Mouse (Mus musculus) Muller cell, postnatal 12 days (primary cell): ENCODE data around the gene Jsrp1.
A peak's percentile ranks its signal among the peaks of the same experiment; 100 is the strongest.

Experiments used
- DNase-seq: peaks from one replicate; pipeline ENCODE4 v3.0.0-alpha.2; 2015; ENCODE audit errors: inconsistent ontology term

The Jsrp1 gene

GRCm38 (mm10) chr10:80792175-80793032 is 20.9 kb downstream of the Jsrp1 start:
- DNase-seq: no peak

DNA sequence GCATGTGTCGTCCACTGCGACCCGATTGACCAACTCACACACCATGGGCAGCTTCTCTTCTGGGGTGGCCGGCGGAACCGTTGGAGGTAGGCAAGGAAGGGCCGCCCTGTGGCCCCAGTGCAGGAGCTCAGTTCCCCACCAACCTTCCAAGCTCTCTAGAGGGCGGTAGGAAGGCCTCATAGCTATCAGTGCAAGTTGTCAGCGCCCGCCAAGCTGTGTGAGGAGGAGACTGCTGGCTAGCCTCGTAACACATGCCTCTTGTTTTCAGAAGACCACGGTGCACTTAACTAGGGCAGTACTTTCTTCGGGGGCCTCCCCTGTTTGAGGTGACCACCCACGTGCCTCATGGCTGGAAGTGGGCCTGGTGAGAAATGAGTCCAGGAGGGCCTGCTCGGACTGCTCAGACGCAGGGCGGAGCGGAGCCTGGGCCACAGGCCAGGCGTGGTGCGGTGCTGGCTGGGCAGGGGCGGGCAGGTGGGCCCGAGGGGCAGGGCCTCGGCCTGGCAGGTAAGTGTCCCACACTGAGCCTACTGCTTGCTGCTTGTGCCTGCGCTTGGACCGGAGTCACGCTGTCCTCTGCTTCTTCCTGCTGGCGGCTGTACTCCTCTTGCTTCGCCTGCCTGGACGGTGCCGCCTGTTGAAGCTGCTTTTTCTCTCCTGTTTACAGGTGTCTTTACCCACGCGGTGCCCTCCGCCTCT is 21.7 kb downstream of the Jsrp1 start:
- DNase-seq: no peak

GRCm38 (mm10) chr10:80790761-80791404 is 22.4 kb downstream of the Jsrp1 start:
- DNase-seq: no peak

GRCm38 (mm10) chr10:80787517-80787916 is 25.8 kb downstream of the Jsrp1 start:
- no peak for DNase-seq

- no peak for DNase-seq
These were observed 27.3 kb downstream of the Jsrp1 start for GRCm38 (mm10) chr10:80785963-80786362.

GRCm38 (mm10) chr10:80784871-80785270 is 28.4 kb downstream of the Jsrp1 start:
- DNase-seq: no peak

DNA sequence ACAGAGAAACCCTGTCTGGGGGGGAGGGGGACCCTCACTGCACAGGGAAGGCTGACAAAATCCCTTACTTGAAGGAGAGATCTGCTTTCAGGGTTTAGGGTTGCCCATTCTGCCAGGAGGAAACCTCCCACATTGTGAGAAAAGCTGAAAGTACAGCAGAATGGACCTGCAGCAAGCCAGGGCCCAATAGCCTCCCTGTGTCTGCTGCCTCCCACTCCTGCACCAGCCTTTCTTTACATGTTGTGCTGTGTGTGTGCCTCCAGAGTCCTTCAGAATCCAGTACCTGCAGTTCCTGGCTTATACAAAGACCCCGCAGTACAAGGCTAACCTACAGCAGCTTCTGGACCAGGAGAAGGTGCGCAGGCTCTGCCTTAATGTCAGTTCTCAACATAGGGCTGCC is 29.0 kb downstream of the Jsrp1 start:
- no peak for DNase-seq

GRCm38 (mm10) chr10:80779565-80779964 is 33.7 kb downstream of the Jsrp1 start:
- DNase-seq: no peak

DNA sequence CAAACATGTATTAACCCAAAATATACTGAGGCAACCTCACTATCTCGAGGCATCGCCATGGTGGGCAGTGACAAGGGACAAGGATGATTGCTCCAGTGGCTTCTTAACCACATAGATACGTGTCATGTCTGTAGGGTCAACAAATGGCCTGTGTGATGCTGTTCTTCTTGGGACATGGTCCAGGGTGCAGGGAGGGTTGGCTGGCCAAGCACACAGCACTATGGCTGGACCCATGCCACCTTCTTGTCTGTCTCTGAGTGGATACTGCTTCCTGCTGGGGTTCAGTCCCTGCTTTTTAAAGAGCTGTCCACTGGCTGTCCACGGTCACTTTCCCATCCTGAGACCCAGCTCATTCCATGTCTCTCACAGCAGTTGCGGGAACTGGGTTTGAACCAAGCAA is 36.2 kb downstream of the Jsrp1 start:
- DNase-seq: peak; percentile 50

DNA sequence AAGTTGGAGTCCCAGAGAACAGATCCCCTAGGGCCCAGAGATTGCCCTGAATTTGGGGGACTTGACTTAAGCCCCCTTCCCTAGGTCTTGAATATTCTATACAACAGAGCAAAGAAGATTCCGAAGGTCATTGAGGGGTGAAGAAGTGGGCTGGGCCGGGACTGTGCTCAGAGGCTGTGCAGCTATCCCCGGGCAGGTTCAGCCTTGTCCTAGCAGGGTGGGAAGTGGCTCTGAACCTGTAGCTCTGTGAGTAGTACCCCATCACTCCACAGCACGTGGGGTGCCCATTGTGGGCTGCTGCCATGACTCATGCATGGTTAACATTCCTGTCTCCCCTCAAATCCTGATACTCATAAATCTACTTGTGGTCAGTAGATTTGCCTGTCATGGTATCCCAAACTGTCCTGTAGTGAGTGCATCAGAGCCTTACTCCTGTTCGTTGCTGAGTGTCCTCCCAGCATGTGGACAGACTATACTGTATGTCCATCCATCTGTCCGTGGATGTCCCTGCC is 36.9 kb downstream of the Jsrp1 start:
- peak; percentile 54 for DNase-seq

DNA sequence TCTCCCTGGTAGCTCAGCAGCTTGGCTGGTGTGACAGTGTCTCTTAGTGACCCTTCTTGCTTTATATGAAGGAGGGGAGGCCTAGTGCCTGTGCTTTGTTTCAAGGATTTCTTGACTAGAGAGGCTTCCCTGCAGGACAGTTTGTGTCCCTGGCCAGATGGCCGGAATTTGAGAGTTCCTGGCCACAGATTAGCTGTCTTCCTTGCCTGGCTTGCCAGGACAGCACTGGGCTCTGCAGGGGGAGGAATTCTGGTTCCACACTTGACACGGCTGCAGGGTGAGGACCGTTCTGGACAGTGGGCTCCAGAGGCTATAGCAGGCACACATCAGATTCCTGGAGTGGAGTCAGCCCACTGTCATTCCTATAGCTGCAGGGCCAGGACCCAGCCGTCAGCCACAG is 37.6 kb downstream of the Jsrp1 start:
- DNase-seq: no peak

DNA sequence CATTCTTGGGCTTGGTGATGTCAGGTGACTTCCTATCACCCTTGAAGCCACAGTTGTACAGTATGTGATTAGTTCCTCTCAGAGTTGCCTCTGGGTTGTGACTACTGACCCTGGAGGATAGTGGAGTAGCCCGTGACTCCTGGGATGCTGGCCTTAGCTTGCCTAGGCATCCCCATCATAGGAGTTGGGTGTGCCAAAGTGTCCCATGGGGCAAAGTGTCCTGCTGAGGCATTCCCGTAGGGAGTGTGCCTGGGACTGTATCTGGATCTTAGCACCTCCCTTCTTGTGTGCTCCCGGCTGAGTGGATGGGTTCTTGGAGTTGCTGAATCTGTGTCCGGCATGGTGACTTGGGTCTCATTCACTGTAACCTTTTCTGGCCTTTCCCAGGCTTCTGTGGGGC is 38.3 kb downstream of the Jsrp1 start:
- no peak for DNase-seq

DNA sequence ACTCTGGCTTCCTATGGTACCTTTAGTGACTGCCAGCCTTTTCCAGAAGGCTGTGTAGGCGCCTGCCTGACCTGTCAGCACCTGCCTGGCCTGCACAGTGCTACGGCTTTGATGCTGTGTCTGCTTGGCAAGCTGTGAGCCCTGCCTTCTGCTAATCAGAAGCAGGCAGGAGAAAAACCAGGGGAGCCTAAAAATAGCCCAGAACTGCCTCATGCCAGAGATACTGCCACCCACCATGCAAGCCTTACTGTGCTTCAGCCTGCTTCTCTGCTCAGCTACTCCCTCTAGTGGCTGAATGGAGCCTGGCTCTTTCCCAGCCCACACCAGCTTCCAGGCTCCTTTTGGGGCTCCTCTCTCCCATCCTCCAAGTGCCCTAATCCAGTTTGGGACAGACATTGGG is 38.7 kb downstream of the Jsrp1 start:
- peak; percentile 80 for DNase-seq

DNA sequence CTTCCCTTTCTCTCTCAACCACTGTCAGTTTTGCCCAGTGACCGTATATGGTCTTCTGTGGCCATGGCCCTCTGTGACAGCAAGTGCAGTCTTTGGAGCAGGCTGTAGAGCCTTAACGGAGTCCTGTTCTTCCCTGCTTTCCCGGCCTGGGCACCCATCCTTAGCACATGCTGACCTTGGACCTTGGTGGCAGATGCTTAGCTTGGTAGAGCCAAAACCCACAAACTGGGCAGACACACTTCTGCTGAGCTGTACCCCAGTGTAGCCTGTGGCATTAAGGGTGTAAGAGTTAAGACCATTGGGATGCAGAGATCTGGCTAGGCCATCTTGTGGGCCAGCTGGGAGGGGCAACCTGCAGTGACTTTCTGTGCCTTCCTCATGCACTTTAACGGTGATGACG is 39.5 kb downstream of the Jsrp1 start:
- DNase-seq: no peak

DNA sequence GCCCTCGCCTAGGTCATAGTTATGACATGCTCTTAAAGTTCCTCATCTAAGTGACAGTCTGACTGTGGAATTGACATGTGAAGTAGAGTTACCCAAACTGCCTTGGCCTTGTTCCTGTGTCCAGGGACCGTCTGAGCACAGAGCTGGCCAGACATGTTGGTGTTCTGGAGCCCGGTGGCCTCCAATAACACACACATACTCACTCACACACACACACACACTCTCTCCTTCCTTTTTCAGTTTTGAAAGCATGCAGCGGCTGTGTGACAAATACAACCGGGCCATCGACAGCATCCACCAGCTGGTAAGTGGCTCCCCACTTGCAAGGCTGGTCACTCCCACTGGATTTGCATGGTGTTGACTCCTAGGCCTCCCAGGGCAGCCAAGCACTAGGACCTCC is 44.9 kb downstream of the Jsrp1 start:
- DNase-seq: no peak

GRCm38 (mm10) chr10:80766161-80766815 is 47.0 kb downstream of the Jsrp1 start:
- DNase-seq: no peak

DNA sequence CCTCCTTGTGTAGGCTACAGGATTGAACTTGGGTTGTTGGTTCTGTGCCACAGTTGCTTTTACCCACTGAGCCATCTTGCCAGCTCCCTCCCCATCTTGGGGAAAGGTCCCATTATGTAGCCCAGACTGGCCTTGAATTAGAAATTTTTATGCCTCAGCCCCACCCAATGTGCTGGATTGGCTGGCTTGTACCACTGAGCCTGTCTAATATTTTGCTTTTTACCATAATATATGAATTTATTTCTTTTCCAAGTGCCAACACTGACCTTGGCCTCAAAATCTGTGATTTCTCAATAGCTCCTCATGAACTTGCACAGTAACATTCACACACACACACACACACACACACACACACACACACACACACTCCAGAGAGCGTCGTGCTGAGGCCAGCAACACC is 47.6 kb downstream of the Jsrp1 start:
- DNase-seq: no peak

DNA sequence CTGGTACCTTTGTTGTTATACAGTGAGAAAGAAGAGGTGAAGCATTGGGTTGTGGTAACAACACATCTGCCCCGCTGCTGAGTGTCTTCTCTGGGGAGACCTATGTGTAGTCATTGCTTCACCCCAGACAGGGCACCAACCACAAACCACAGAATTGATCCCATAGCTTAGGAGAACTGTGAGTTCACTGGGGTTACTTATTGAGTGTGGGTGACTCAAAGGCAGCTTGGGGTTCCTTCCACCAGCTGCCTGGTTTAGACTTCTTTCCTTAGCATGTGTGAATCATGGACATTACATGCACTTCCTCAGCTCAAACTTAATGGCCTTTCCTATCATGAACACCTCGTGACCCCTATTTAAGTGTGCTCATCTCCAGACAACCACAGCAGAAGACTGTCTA is 49.8 kb downstream of the Jsrp1 start:
- DNase-seq: no peak

- no peak for DNase-seq
These were observed 51.5 kb downstream of the Jsrp1 start for GRCm38 (mm10) chr10:80761821-80762220.

DNA sequence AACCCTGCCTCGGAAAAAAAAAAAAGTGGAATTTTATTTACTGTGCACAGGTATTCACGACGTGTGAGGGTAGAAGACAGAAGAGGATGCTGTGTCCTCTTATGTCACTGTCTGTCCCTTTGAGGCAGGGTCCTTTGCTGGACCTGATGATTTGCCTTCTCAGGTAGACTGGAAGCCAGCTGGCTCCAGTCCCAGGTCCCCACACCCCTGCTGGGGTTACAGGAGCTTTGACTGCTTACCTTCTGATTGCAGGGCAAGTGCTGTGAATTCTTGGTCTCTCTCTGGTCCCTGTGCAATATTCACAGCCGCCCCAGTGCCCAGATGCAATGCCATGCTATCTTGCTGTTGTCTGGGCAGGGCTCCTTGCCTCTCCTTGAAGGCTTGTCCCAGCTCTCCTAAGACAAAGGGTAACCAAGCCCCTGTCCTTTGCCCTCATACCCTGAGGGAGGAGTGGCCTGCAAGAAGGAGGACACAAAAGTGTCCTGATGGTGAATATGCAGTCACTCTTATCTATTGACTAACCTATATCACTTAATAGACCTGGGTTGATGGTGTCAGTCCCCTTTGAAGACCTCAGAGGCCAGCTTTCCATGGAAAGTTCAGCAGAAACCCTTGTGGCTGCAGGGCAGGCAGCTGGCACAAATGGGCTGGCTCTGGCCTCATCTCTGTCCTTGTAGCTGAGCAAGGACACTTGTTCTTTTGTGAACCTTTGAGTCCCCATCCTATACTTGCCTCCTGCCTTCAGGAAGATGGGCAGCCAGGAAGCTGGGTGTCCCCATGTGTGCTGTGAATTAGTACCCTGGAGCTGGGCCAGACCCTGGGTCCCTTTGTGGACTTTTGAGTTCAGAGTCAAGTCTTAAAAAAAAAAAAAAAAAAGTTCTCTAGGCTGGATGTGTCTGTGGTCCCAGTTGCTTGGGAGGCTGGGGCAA is 52.4 kb downstream of the Jsrp1 start:
- no peak for DNase-seq

- DNase-seq: peak; percentile 72
These were observed 54.6 kb downstream of the Jsrp1 start for GRCm38 (mm10) chr10:80758651-80759050.
